Mouse (Mus musculus) liver, embryonic 14.5 days (tissue): ENCODE measurements around the gene Ttc1.

Experiments
- CTCF ChIP-seq: IDR thresholded peaks from 2 replicates; pipeline ENCODE4 v1.5.1; 2016; ENCODE audit warnings: antibody characterized with exemption, low read depth, control low read depth
- EP300 ChIP-seq: IDR thresholded peaks from 2 replicates; pipeline ENCODE4 v1.6.1; 2016; ENCODE audit warnings: antibody characterized with exemption, low read depth

- TF ChIP-seq CTCF (no peak), EP300 (no peak)
Observed at GRCm38 (mm10) chr11:43758436-43758835, 10.6 kb upstream of the Ttc1 start.
